Mouse (Mus musculus): ENCODE results near the gene Wwtr1. TPM values are rescaled to one million over a fixed set of nuclear protein-coding genes. Genes with fewer than 3 reads are reported as not detected.

Wwtr1 gene
- 10 to 100 TPM; 39.7 to 50.1 (median 46.3) TPM for total RNA-seq (2022)

GRCm38 (mm10) chr3:57575660-57576055, at the start of gene Wwtr1:
Wwtr1 (minus strand) TSS chr3:57575910.
- peak; percentile 95 for DNase-seq (ENCODE audit: low spot score)

- DNase-seq (ENCODE audit: low spot score), result no peak
Observed at GRCm38 (mm10) chr3:57619718-57620117, 44.0 kb upstream of the Wwtr1 start.

- no peak for DNase-seq (ENCODE audit: low spot score)
Observed at GRCm38 (mm10) chr3:57615652-57616051, 39.9 kb upstream of the Wwtr1 start.

GRCm38 (mm10) chr3:57612430-57612997, 36.8 kb upstream of the Wwtr1 start:
- DNase-seq (ENCODE audit: low spot score), result peak; percentile 37

- DNase-seq (ENCODE audit: low spot score), result no peak
Observed at GRCm38 (mm10) chr3:57611776-57612175, 36.1 kb upstream of the Wwtr1 start.

- DNase-seq (ENCODE audit: low spot score), result peak; percentile 77
Observed at GRCm38 (mm10) chr3:57604618-57605015, 28.9 kb upstream of the Wwtr1 start.

- DNase-seq (ENCODE audit: low spot score), result no peak
Observed at GRCm38 (mm10) chr3:57603891-57604617, 28.3 kb upstream of the Wwtr1 start.

GRCm38 (mm10) chr3:57602610-57603009, 26.9 kb upstream of the Wwtr1 start:
- DNase-seq (ENCODE audit: low spot score), result peak; percentile 53

- DNase-seq (ENCODE audit: low spot score), result no peak
Observed at GRCm38 (mm10) chr3:57596566-57596965, 20.9 kb upstream of the Wwtr1 start.

- DNase-seq (ENCODE audit: low spot score), result no peak
Observed at GRCm38 (mm10) chr3:57595506-57595905, 19.8 kb upstream of the Wwtr1 start.

- DNase-seq (ENCODE audit: low spot score), result no peak
Observed at GRCm38 (mm10) chr3:57585967-57586366, 10.3 kb upstream of the Wwtr1 start.

- no peak for DNase-seq (ENCODE audit: low spot score)
Observed at GRCm38 (mm10) chr3:57583533-57583932, 7.8 kb upstream of the Wwtr1 start.

GRCm38 (mm10) chr3:57580426-57581195, 4.9 kb upstream of the Wwtr1 start:
- DNase-seq (ENCODE audit: low spot score), result no peak

GRCm38 (mm10) chr3:57576056-57576824, 530 bp upstream of the Wwtr1 start:
- no peak for DNase-seq (ENCODE audit: low spot score)

GRCm38 (mm10) chr3:57574885-57575659, 638 bp downstream of the Wwtr1 start:
- peak; percentile 53 for DNase-seq (ENCODE audit: low spot score)

- no peak for DNase-seq (ENCODE audit: low spot score)
Observed at GRCm38 (mm10) chr3:57573898-57574570, 1.7 kb downstream of the Wwtr1 start.

GRCm38 (mm10) chr3:57572331-57572975, 3.3 kb downstream of the Wwtr1 start:
- no peak for DNase-seq (ENCODE audit: low spot score)

GRCm38 (mm10) chr3:57566655-57567054, 9.1 kb downstream of the Wwtr1 start:
- DNase-seq (ENCODE audit: low spot score), result no peak

- no peak for DNase-seq (ENCODE audit: low spot score)
Observed at GRCm38 (mm10) chr3:57563627-57564026, 12.1 kb downstream of the Wwtr1 start.

GRCm38 (mm10) chr3:57562996-57563506, 12.7 kb downstream of the Wwtr1 start:
- DNase-seq (ENCODE audit: low spot score), result no peak

Data from heart, adult 8-10 months (tissue).